Mouse (Mus musculus): ENCODE results near the gene Serpina10.
"Not testable (repeated sequence)": the region's sequence is repeated elsewhere in the genome, so short reads cannot be mapped to it uniquely, and the experiment has no call there.

Gene Serpina10

GRCm38 (mm10) chr12:103615141-103615540, 16.1 kb downstream of the Serpina10 start:
- no peak for DNase-seq

GRCm38 (mm10) chr12:103601839-103602238, 29.4 kb downstream of the Serpina10 start:
- no peak for DNase-seq

- DNase-seq, result no peak
These were observed 30.9 kb downstream of the Serpina10 start for GRCm38 (mm10) chr12:103600364-103600763.

GRCm38 (mm10) chr12:103598411-103598810, 32.8 kb downstream of the Serpina10 start:
- DNase-seq, result no peak

GRCm38 (mm10) chr12:103583771-103584170, 47.5 kb downstream of the Serpina10 start:
- DNase-seq, result no peak

- not testable (repeated sequence) for DNase-seq
These were observed 53.1 kb downstream of the Serpina10 start for GRCm38 (mm10) chr12:103578148-103578547.

GRCm38 (mm10) chr12:103569690-103570089, 61.6 kb downstream of the Serpina10 start:
- no peak for DNase-seq

GRCm38 (mm10) chr12:103567129-103567528, 64.1 kb downstream of the Serpina10 start:
- no peak for DNase-seq

GRCm38 (mm10) chr12:103565151-103565550, 66.1 kb downstream of the Serpina10 start:
- DNase-seq, result no peak
